Mouse (Mus musculus) testis, adult 2 months (tissue): ENCODE measurements around the gene Ube2o.

Experiments
- CTCF ChIP-seq: fragments of 200-500 bp; IDR thresholded peaks from 2 replicates; pipeline ENCODE4 v1.5.1; 2012; ENCODE audit warnings: low read depth, mild to moderate bottlenecking, inconsistent platforms, low read length, moderate library complexity; ENCODE audit not compliant: control insufficient read depth, insufficient read depth, insufficient replicate concordance
- POLR2A ChIP-seq: fragments of 200-500 bp; IDR thresholded peaks from 2 replicates; pipeline ENCODE4 v1.6.1; 2012; ENCODE audit warnings: low read depth, mild to moderate bottlenecking, inconsistent platforms, low read length, moderate library complexity; ENCODE audit not compliant: control insufficient read depth

- TF ChIP-seq CTCF (no peak), POLR2A (no peak)
Measured at GRCm38 (mm10) chr11:116585682-116586081, 4.4 kb upstream of the Ube2o start.
